Mouse (Mus musculus) liver, embryonic 16.5 days (tissue): Measurements from ENCODE around the gene Rab12. TPM values are rescaled to one million over a fixed set of nuclear protein-coding genes. Genes with fewer than 3 reads are reported as not detected.

Experiments
- ATAC-seq: fragments of 200-750 bp; cut with Nextera tagmentation; 2 replicates; pipeline ENCODE4 v1.8.0; 2017; ENCODE audit warnings: low read depth, mild to moderate bottlenecking, moderate number of reproducible peaks, moderate library complexity
- H3K27ac ChIP-seq: fragments of 300-500 bp; sonication (generic); 2 replicates; pipeline ENCODE4 v1.5.1; 2014; ENCODE audit warnings: mild to moderate bottlenecking, low read length
- H3K27me3 ChIP-seq: fragments of 300-500 bp; sonication (generic); 2 replicates; pipeline ENCODE4 v1.6.1; 2014; ENCODE audit warnings: low read depth, low read length, mixed read lengths; ENCODE audit not compliant: control insufficient read depth, insufficient read depth
- H3K36me3 ChIP-seq: fragments of 300-500 bp; sonication (generic); 2 replicates; pipeline ENCODE4 v1.6.1; 2014; ENCODE audit warnings: mild to moderate bottlenecking; ENCODE audit not compliant: control insufficient read depth, insufficient read depth
- H3K4me1 ChIP-seq: fragments of 300-500 bp; sonication (generic); 2 replicates; pipeline ENCODE4 v1.6.1; 2014; ENCODE audit warnings: low read depth, low read length, mixed read lengths; ENCODE audit not compliant: control insufficient read depth
- H3K4me2 ChIP-seq: fragments of 300-500 bp; sonication (generic); 2 replicates; pipeline ENCODE4 v1.6.1; 2014; ENCODE audit warnings: low read depth, low read length, mixed read lengths
- H3K4me3 ChIP-seq: fragments of 300-500 bp; sonication (generic); 2 replicates; pipeline ENCODE4 v1.5.1; 2014; ENCODE audit warnings: low read depth, mild to moderate bottlenecking, low read length
- H3K9ac ChIP-seq: fragments of 300-500 bp; sonication (generic); 2 replicates; pipeline ENCODE4 v1.6.1; 2014; ENCODE audit warnings: low read depth, low read length
- H3K9me3 ChIP-seq: fragments of 300-500 bp; sonication (generic); replicated peaks from 2 replicates; pipeline ENCODE4 v1.6.1; 2016; ENCODE audit warnings: low read length; ENCODE audit not compliant: control insufficient read depth
- WGBS: fragments of 180-500 bp; shearing (Covaris S2); extraction: QIAGEN DNeasy Blood & Tissue Kit; methylation state at CpG from one replicate; pipeline ENCODE4 v1.1.7; 2014; ENCODE audit not compliant: insufficient replicate concordance; 5-methylcytosine and 5-hydroxymethylcytosine counted together
- polyA plus RNA-seq: library from polyadenylated mRNA; unstranded; fragments of >200 nt; fragmentation: Nextera tagmentation; extraction: Ambion mirVana; gene quantifications from 2 replicates; pipeline ENCODE4 v1.2.1, GENCODE M21; 2015

Rab12 gene
- polyA plus RNA-seq, 1 experiment from 2014 or later, result 2.5 TPM

GRCm38 (mm10) chr17:66471252-66471651 is 48.3 kb downstream of the Rab12 start:
- Histone ChIP-seq H3K27ac (no peak overlapping the region), H3K27me3 (no peaks in the 10 kb centered on the region), H3K4me2 (no peak overlapping the region), H3K4me3 (no peak overlapping the region), H3K9ac (no peak overlapping the region), H3K4me1 (no peaks in the 10 kb centered on the region), H3K36me3 (no peaks in the 10 kb centered on the region), H3K9me3 (no peaks in the 10 kb centered on the region)
- WGBS, result 49% methylated on average over 4 of the region's 4 CpGs
- no peak for ATAC-seq

DNA sequence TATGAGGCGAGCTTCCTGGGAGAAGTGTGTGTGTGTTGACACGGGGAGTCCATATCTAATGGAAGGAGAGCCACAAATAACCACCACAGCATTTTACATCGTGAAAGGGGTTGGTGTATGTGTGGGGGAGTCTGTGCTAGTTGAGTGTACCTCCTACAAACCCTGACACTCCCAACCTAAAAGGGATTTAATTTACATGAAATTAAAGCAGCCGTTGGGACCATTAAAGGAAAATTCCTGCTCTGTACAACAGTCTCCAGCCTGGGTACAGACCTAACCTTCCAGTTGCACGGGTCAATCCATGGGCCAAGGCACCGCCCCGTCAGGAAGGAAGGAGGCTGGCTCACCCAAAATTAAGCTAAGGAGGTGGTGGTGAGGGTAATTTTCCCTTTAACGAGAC is 49.5 kb downstream of the Rab12 start:
- H3K36me3 ChIP-seq, result no peaks in the 10 kb centered on the region
- H3K9me3 ChIP-seq, result no peaks in the 10 kb centered on the region
- no peak overlapping the region for H3K9ac ChIP-seq
- H3K27me3 ChIP-seq, result no peaks in the 10 kb centered on the region
- no peaks in the 10 kb centered on the region for H3K4me1 ChIP-seq
- ATAC-seq, result no peak
- H3K27ac ChIP-seq, result no peak overlapping the region
- 40% methylated on average over 8 of the region's 8 CpGs for WGBS
- H3K4me2 ChIP-seq, result no peak overlapping the region
- H3K4me3 ChIP-seq, result no peak overlapping the region

DNA sequence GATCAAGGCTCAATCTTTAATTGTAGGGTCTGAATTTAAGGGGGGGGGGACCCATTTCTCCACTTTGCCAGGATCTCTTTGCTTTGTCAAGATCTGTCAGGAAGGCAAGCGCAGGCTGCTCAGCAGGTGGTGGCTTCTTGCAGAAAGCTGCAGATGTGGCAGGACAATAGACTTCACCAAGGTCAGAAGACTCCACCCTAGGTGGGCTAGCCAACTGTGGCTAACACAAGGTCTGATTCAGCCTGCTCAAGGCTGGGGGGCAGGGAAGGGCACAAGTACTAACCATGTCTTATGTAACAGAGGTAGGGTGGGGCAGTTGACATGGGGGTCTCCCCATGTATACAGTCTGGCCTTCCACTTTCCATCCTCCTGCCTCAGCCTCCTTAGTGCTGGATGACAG is 62.3 kb downstream of the Rab12 start:
- no peaks in the 10 kb centered on the region for H3K4me1 ChIP-seq
- H3K9me3 ChIP-seq, result no peaks in the 10 kb centered on the region
- H3K36me3 ChIP-seq, result no peaks in the 10 kb centered on the region
- H3K27ac ChIP-seq, result no peak overlapping the region
- no peak overlapping the region for H3K4me3 ChIP-seq
- H3K27me3 ChIP-seq, result peaks cover 8% of the 10 kb centered on the region
- H3K4me2 ChIP-seq, result no peak overlapping the region
- H3K9ac ChIP-seq, result no peak overlapping the region
- ATAC-seq, result no peak
- 65% methylated on average over 1 of the region's 1 CpGs for WGBS

- Histone ChIP-seq H3K4me2 (no peak overlapping the region), H3K9me3 (no peaks in the 10 kb centered on the region), H3K27me3 (peaks cover 66% of the 10 kb centered on the region), H3K9ac (no peak overlapping the region), H3K36me3 (no peaks in the 10 kb centered on the region), H3K4me3 (no peak overlapping the region), H3K27ac (no peak overlapping the region), H3K4me1 (peaks cover 2% of the 10 kb centered on the region)
- no peak for ATAC-seq
- WGBS, result 1% methylated on average over 11 of the region's 11 CpGs
These were observed 68.4 kb downstream of the Rab12 start for GRCm38 (mm10) chr17:66451143-66451542.

DNA sequence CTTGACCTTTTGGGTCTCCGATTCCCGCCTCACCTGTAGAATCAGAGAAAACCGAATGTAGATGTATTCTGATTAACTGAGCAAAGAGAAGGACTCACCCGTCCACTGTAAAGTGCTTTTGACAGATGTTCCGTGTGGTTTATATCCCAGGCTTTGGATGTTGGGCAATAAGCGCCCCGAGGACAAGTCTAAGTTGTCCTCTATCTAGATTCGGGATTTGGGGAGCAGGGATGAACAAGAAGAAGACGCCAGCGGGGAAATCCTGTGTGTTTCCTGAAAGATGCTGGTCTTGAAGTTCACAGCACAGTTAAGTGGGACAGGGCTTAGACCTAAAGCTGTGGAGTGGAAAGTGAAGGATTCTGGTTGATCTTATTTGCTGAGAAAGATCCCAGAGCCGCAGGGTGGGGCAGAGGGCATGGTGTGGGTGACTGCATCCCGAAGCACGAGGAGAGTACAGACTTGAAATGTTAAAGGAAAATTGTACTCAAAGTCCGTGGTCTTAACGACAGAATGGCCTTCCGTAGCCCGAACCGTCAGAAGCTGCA is 68.9 kb downstream of the Rab12 start:
- Histone ChIP-seq H3K9me3 (no peaks in the 10 kb centered on the region), H3K9ac (no peak overlapping the region), H3K4me1 (peaks cover 2% of the 10 kb centered on the region), H3K36me3 (no peaks in the 10 kb centered on the region), H3K4me2 (no peak overlapping the region), H3K27me3 (peaks cover 66% of the 10 kb centered on the region), H3K27ac (no peak overlapping the region), H3K4me3 (no peak overlapping the region)
- no peak for ATAC-seq
- 4% methylated on average over 18 of the region's 18 CpGs for WGBS

GRCm38 (mm10) chr17:66449460-66450341 is 69.8 kb downstream of the Rab12 start, which contains the start of gene Mtcl1:
Gene Mtcl1 (minus strand): TSS chr17:66449750.
- no peaks in the 10 kb centered on the region for H3K36me3 ChIP-seq
- peak; percentile 56; the same call in 1 of the 2 replicates for ATAC-seq
- peak within 1 kb of the TSS; percentile 76 for H3K4me2 ChIP-seq
- WGBS, result under 1% methylated on average over 75 of the region's 76 CpGs
- no peak within 1 kb of the TSS for H3K27ac ChIP-seq
- H3K4me1 ChIP-seq, result peaks cover 2% of the 10 kb centered on the region
- peak within 1 kb of the TSS; percentile 51 for H3K4me3 ChIP-seq
- peaks cover 66% of the 10 kb centered on the region for H3K27me3 ChIP-seq
- H3K9me3 ChIP-seq, result no peaks in the 10 kb centered on the region
- no peak within 1 kb of the TSS; the same call in 1 of the 2 replicates for H3K9ac ChIP-seq

DNA sequence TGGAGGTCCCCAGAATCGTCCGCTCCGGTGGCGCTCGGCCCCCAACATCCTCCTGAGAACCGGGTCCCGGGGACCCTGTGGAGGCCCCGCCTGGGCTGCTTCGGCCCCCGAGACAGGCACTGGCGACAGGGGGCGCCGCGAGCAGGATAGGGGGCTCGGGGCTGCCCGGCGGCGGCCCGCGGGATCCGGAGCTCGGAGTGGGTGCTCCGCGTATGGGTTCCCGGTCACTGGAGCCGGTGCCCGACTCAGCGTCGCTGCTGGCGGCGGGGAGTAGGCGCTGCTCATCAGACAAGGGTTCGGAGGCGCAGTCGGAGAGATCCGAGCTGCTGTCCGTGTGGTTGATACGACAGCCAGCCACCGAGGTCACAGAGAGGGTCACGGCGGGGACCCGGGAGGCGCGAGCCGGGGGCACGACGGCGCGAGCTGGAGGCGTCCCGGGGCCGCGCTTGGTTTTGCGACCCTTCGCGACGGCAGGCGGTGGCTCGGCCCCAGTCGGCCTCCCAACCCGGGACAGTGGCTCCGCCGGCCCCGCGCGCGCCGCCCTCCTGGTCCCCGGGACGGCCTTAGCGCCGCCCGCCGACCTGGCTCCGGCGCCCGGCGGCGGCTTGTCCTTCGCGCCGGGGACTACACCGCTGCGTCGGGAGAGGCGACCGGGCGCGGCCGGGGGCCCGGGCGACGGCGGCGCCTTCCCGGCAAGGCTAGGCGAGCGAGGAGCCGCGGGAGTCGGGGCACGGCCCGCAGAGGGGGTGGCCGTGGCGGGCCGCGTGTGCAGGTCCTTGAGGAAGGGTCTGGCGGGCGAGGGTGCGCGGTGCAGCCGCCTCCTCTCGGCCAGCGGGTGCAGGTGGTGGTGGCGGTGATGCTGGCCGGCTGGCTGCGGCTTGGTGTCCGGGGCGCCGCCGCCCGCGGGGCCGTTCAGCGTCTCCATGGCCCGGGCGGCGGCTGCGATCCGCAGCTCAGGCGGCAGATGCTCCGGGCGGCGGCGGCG is 70.8 kb downstream of the Rab12 start:
- Histone ChIP-seq H3K27me3 (peaks cover 66% of the 10 kb centered on the region), H3K9ac (no peak overlapping the region; the same call in 1 of the 2 replicates), H3K9me3 (no peaks in the 10 kb centered on the region), H3K4me1 (peaks cover 2% of the 10 kb centered on the region), H3K4me3 (peak overlapping the region; percentile 51), H3K27ac (no peak overlapping the region), H3K36me3 (no peaks in the 10 kb centered on the region), H3K4me2 (peak overlapping the region; percentile 76)
- WGBS, result under 1% methylated on average over 124 of the region's 136 CpGs
- no peak for ATAC-seq

DNA sequence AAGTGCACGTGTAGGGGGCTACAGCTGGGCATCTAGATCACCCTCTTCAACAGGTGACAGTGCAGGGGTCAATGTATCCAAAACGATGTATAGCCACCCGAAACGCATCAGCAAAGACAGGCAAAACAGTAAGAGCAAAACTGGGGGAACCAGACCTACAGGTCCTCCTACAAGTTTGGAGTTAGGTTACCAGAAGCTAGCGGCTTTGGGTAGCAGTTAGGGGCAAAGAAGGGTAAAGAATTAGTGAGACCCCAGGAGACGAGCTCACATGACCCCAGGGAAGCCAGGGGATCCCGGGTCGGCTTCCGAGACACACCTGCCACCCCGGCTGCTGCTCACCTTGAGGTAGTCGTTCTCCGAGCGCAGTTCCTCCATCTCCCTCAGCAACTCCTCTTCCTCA is 71.6 kb downstream of the Rab12 start:
- Histone ChIP-seq H3K9ac (no peak overlapping the region), H3K4me3 (peak overlapping the region; percentile 51; the same call in 1 of the 2 replicates), H3K27me3 (peaks cover 64% of the 10 kb centered on the region), H3K4me1 (peaks cover 2% of the 10 kb centered on the region), H3K4me2 (no peak overlapping the region), H3K36me3 (no peaks in the 10 kb centered on the region), H3K27ac (no peak overlapping the region), H3K9me3 (no peaks in the 10 kb centered on the region)
- no peak for ATAC-seq
- WGBS, result 5% methylated on average over 13 of the region's 13 CpGs
